Mouse (Mus musculus): ENCODE measurements around the gene Slco4a1. TPM values are rescaled to one million over a fixed set of nuclear protein-coding genes. Genes with fewer than 3 reads are reported as not detected.

The Slco4a1 gene
- polyA plus RNA-seq, 1 experiment from 2014 or later: 3.5 TPM

GRCm38 (mm10) chr2:180432751-180433150 is 23.3 kb upstream of the Slco4a1 start:
- Histone ChIP-seq H3K36me3 (no peaks in the 10 kb centered on the region), H3K4me3 (no peak overlapping the region), H3K4me1 (0 out of 2 replicates have a peak, but pooled peaks cover 3% of the 10 kb centered on the region), H3K4me2 (replicated peaks) (no peak overlapping the region), H3K27me3 (no peaks in the 10 kb centered on the region), H3K27ac (replicated peaks) (no peak overlapping the region), H3K9ac (replicated peaks) (no peak overlapping the region), H3K9me3 (no peaks in the 10 kb centered on the region)
- ATAC-seq (ENCODE audit: low FRiP score, low read depth): no peak
- WGBS: 78% methylated on average over 10 of the region's 10 CpGs

- WGBS: 79% methylated on average over 7 of the region's 7 CpGs
- H3K4me3 ChIP-seq: no peak overlapping the region
- no peak overlapping the region for H3K4me2 ChIP-seq (replicated peaks)
- H3K9ac ChIP-seq (replicated peaks): no peak overlapping the region
- ATAC-seq (ENCODE audit: low FRiP score, low read depth): no peak
- no peak overlapping the region for H3K27ac ChIP-seq (replicated peaks)
- 0 out of 2 replicates have a peak, but pooled peaks cover 2% of the 10 kb centered on the region for H3K4me1 ChIP-seq
- H3K36me3 ChIP-seq: no peaks in the 10 kb centered on the region
- H3K9me3 ChIP-seq: no peaks in the 10 kb centered on the region
- no peaks in the 10 kb centered on the region for H3K27me3 ChIP-seq
Measured at GRCm38 (mm10) chr2:180433350-180433749, 22.7 kb upstream of the Slco4a1 start.

GRCm38 (mm10) chr2:180435341-180435926 is 20.6 kb upstream of the Slco4a1 start:
- Histone ChIP-seq H3K4me2 (replicated peaks) (no peak overlapping the region), H3K36me3 (no peaks in the 10 kb centered on the region), H3K9me3 (no peaks in the 10 kb centered on the region), H3K4me3 (no peak overlapping the region), H3K4me1 (peaks cover 3% of the 10 kb centered on the region; the same call in 1 of the 2 replicates), H3K9ac (replicated peaks) (no peak overlapping the region), H3K27me3 (no peaks in the 10 kb centered on the region), H3K27ac (replicated peaks) (no peak overlapping the region)
- 74% methylated on average over 4 of the region's 4 CpGs for WGBS
- no peak for ATAC-seq (ENCODE audit: low FRiP score, low read depth)

GRCm38 (mm10) chr2:180437149-180437864 is 18.7 kb upstream of the Slco4a1 start:
- no peaks in the 10 kb centered on the region for H3K9me3 ChIP-seq
- no peak for ATAC-seq (ENCODE audit: low FRiP score, low read depth)
- WGBS: 91% methylated on average over 5 of the region's 5 CpGs
- H3K4me1 ChIP-seq: peaks cover 10% of the 10 kb centered on the region; the same call in 1 of the 2 replicates
- H3K4me3 ChIP-seq: no peak overlapping the region
- no peak overlapping the region for H3K27ac ChIP-seq (replicated peaks)
- H3K4me2 ChIP-seq (replicated peaks): no peak overlapping the region
- no peaks in the 10 kb centered on the region for H3K36me3 ChIP-seq
- no peak overlapping the region for H3K9ac ChIP-seq (replicated peaks)
- H3K27me3 ChIP-seq: no peaks in the 10 kb centered on the region

GRCm38 (mm10) chr2:180439791-180440190 is 16.3 kb upstream of the Slco4a1 start:
- 77% methylated on average over 3 of the region's 3 CpGs for WGBS

GRCm38 (mm10) chr2:180440596-180441332 is 15.3 kb upstream of the Slco4a1 start:
- Histone ChIP-seq H3K4me3 (no peak overlapping the region), H3K36me3 (no peaks in the 10 kb centered on the region), H3K4me1 (peaks cover 15% of the 10 kb centered on the region), H3K4me2 (replicated peaks) (no peak overlapping the region), H3K9ac (replicated peaks) (no peak overlapping the region), H3K27me3 (no peaks in the 10 kb centered on the region; the same call in 1 of the 2 replicates), H3K27ac (replicated peaks) (no peak overlapping the region), H3K9me3 (no peaks in the 10 kb centered on the region)
- ATAC-seq (ENCODE audit: low FRiP score, low read depth): no peak
- 58% methylated on average over 9 of the region's 9 CpGs for WGBS

More at GRCm38 (mm10) chr2:180439791-180440190, 16.3 kb upstream of the Slco4a1 start:
- H3K9me3 ChIP-seq: no peaks in the 10 kb centered on the region
- H3K4me3 ChIP-seq: no peak overlapping the region
- no peak overlapping the region for H3K9ac ChIP-seq (replicated peaks)
- no peak for ATAC-seq (ENCODE audit: low FRiP score, low read depth)
- H3K4me1 ChIP-seq: peaks cover 10% of the 10 kb centered on the region; the same call in 1 of the 2 replicates
- H3K36me3 ChIP-seq: no peaks in the 10 kb centered on the region
- H3K4me2 ChIP-seq (replicated peaks): no peak overlapping the region
- H3K27ac ChIP-seq (replicated peaks): no peak overlapping the region
- no peaks in the 10 kb centered on the region; the same call in 1 of the 2 replicates for H3K27me3 ChIP-seq

GRCm38 (mm10) chr2:180442061-180442460 is 14.0 kb upstream of the Slco4a1 start:
- no peaks in the 10 kb centered on the region for H3K9me3 ChIP-seq
- WGBS: 74% methylated on average over 5 of the region's 5 CpGs
- H3K27ac ChIP-seq (replicated peaks): no peak overlapping the region
- no peak overlapping the region for H3K4me2 ChIP-seq (replicated peaks)
- H3K9ac ChIP-seq (replicated peaks): no peak overlapping the region
- ATAC-seq (ENCODE audit: low FRiP score, low read depth): no peak
- peaks cover 15% of the 10 kb centered on the region for H3K4me1 ChIP-seq
- H3K36me3 ChIP-seq: no peaks in the 10 kb centered on the region
- H3K4me3 ChIP-seq: no peak overlapping the region
- H3K27me3 ChIP-seq: no peaks in the 10 kb centered on the region; the same call in 1 of the 2 replicates

GRCm38 (mm10) chr2:180443861-180444260 is 12.2 kb upstream of the Slco4a1 start:
- H3K27ac ChIP-seq (replicated peaks): no peak overlapping the region
- no peak overlapping the region for H3K4me3 ChIP-seq
- peaks cover 15% of the 10 kb centered on the region for H3K4me1 ChIP-seq
- 71% methylated on average over 7 of the region's 7 CpGs for WGBS
- no peak for ATAC-seq (ENCODE audit: low FRiP score, low read depth)
- peaks cover 8% of the 10 kb centered on the region for H3K27me3 ChIP-seq
- H3K36me3 ChIP-seq: no peaks in the 10 kb centered on the region
- no peaks in the 10 kb centered on the region for H3K9me3 ChIP-seq
- no peak overlapping the region for H3K9ac ChIP-seq (replicated peaks)
- no peak overlapping the region for H3K4me2 ChIP-seq (replicated peaks)

GRCm38 (mm10) chr2:180444957-180445785 is 10.9 kb upstream of the Slco4a1 start:
- WGBS: 56% methylated on average over 9 of the region's 9 CpGs
- no peak overlapping the region for H3K27ac ChIP-seq (replicated peaks)
- H3K4me1 ChIP-seq: peaks cover 15% of the 10 kb centered on the region
- H3K4me3 ChIP-seq: no peak overlapping the region
- H3K4me2 ChIP-seq (replicated peaks): no peak overlapping the region
- no peaks in the 10 kb centered on the region for H3K9me3 ChIP-seq
- H3K36me3 ChIP-seq: no peaks in the 10 kb centered on the region
- no peak for ATAC-seq (ENCODE audit: low FRiP score, low read depth)
- H3K9ac ChIP-seq (replicated peaks): no peak overlapping the region
- peaks cover 13% of the 10 kb centered on the region for H3K27me3 ChIP-seq

- H3K36me3 ChIP-seq: no peaks in the 10 kb centered on the region
- peaks cover 7% of the 10 kb centered on the region for H3K4me1 ChIP-seq
- H3K4me3 ChIP-seq: no peak overlapping the region
- 98% methylated on average over 1 of the region's 1 CpGs for WGBS
- no peak overlapping the region for H3K27ac ChIP-seq (replicated peaks)
- no peak for ATAC-seq (ENCODE audit: low FRiP score, low read depth)
- H3K4me2 ChIP-seq (replicated peaks): no peak overlapping the region
- H3K27me3 ChIP-seq: peaks cover 19% of the 10 kb centered on the region
- H3K9me3 ChIP-seq: no peaks in the 10 kb centered on the region
- no peak overlapping the region for H3K9ac ChIP-seq (replicated peaks)
Measured at GRCm38 (mm10) chr2:180445962-180446361, 10.1 kb upstream of the Slco4a1 start.

- H3K9me3 ChIP-seq: no peaks in the 10 kb centered on the region
- WGBS: 81% methylated on average over 5 of the region's 5 CpGs
- no peaks in the 10 kb centered on the region for H3K36me3 ChIP-seq
Measured at GRCm38 (mm10) chr2:180449007-180449406, 7.0 kb upstream of the Slco4a1 start.

More at GRCm38 (mm10) chr2:180449007-180449406, 7.0 kb upstream of the Slco4a1 start:
- Histone ChIP-seq H3K27ac (replicated peaks) (no peak overlapping the region), H3K4me3 (no peak overlapping the region), H3K4me2 (replicated peaks) (no peak overlapping the region), H3K4me1 (peaks cover 5% of the 10 kb centered on the region), H3K27me3 (peaks cover 36% of the 10 kb centered on the region), H3K9ac (replicated peaks) (no peak overlapping the region)
- no peak for ATAC-seq (ENCODE audit: low FRiP score, low read depth)
